Mouse (Mus musculus) brain, embryonic 18.5 days (tissue): ENCODE measurements around the gene Slf2.

Source experiments
- DNase-seq: peaks from one replicate; pipeline ENCODE4 v3.0.0-alpha.2; 2012; ENCODE audit warnings: low read depth, low spot score

Gene Slf2

GRCm38 (mm10) chr19:45030746-45031693, 100.1 kb downstream of the Slf2 start:
- peak; percentile 37 for DNase-seq

- no peak for DNase-seq
Measured at GRCm38 (mm10) chr19:45031780-45032179, 100.8 kb downstream of the Slf2 start.
